Mouse (Mus musculus) intestine, postnatal 0 days (tissue): ENCODE measurements around the gene Atg7. TPM values are rescaled to one million over a fixed set of nuclear protein-coding genes. Genes with fewer than 3 reads are reported as not detected.

Source experiments
- ATAC-seq: fragments of 200-750 bp; cut with Nextera tagmentation; 2 replicates; pipeline ENCODE4 v1.8.0; 2017; ENCODE audit warnings: mild to moderate bottlenecking, moderate TSS enrichment, moderate library complexity
- H3K27ac ChIP-seq: fragments of 300-500 bp; sonication (generic); 2 replicates; pipeline ENCODE4 v1.5.1; 2014; ENCODE audit warnings: mild to moderate bottlenecking, low read depth, low read length, moderate library complexity
- H3K27me3 ChIP-seq: fragments of 300-500 bp; sonication (generic); replicated peaks from 2 replicates; pipeline ENCODE4 v1.6.1; 2014; ENCODE audit warnings: low read length, mixed read lengths; ENCODE audit not compliant: control insufficient read depth, insufficient read depth
- H3K36me3 ChIP-seq: fragments of 300-500 bp; sonication (generic); 2 replicates; pipeline ENCODE4 v1.6.1; 2014; ENCODE audit warnings: mild to moderate bottlenecking, moderate library complexity; ENCODE audit not compliant: control insufficient read depth, insufficient read depth
- H3K4me1 ChIP-seq: fragments of 300-500 bp; sonication (generic); replicated peaks from 2 replicates; pipeline ENCODE4 v1.6.1; 2014; ENCODE audit warnings: antibody characterized with exemption, low read length, mixed read lengths; ENCODE audit not compliant: control insufficient read depth, insufficient read depth
- H3K4me2 ChIP-seq: fragments of 300-500 bp; sonication (generic); replicated peaks from 2 replicates; pipeline ENCODE4 v1.6.1; 2014; ENCODE audit warnings: low read depth, mild to moderate bottlenecking, moderate library complexity
- H3K4me3 ChIP-seq: fragments of 300-500 bp; sonication (generic); 2 replicates; pipeline ENCODE4 v1.5.1; 2014; ENCODE audit warnings: low read depth, low read length
- H3K9ac ChIP-seq: fragments of 300-500 bp; sonication (generic); 2 replicates; pipeline ENCODE4 v1.6.1; 2014; ENCODE audit warnings: mild to moderate bottlenecking, low read depth, low read length
- H3K9me3 ChIP-seq: fragments of 300-500 bp; sonication (generic); 2 replicates; pipeline ENCODE4 v1.6.1; 2016; ENCODE audit warnings: mixed run types; ENCODE audit not compliant: control insufficient read depth
- CTCF ChIP-seq: sonication (generic); IDR thresholded peaks from 2 replicates; pipeline ENCODE4 v1.5.1; 2016; ENCODE audit warnings: low read depth, mild to moderate bottlenecking, control low read depth, antibody characterized with exemption, moderate library complexity
- WGBS: fragments of 180-500 bp; shearing (Covaris S2); extraction: QIAGEN DNeasy Blood & Tissue Kit; methylation state at CpG from one replicate; pipeline ENCODE4 v1.1.7; 2014; 5-methylcytosine and 5-hydroxymethylcytosine counted together
- polyA plus RNA-seq: library from polyadenylated mRNA; unstranded; fragments of >200 nt; fragmentation: Nextera tagmentation; extraction: Ambion mirVana; gene quantifications from 2 replicates; pipeline ENCODE4 v1.2.1, GENCODE M21; 2015

Atg7 gene
- polyA plus RNA-seq, 1 experiment from 2014 or later = 12.4 TPM

DNA sequence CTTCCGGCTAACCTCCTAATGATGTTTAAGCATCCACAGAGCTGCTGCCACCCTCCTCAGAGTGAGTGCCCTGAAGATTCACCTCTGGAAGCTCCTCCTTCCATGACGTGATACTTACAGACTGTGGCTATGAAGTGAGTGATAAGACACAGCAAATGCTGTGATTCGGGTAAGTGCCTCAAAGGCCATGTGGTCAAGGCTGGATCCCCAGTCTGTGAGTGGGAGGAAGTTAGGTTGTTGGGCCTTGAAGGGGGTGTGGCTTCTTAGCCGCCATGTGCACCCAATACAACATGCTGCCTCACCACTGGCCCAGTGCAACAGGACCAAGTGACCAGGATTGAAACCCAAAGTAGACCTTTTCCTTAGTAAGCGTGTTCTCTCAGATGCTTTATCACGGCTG is 261.3 kb downstream of the Atg7 start:
- no peak for TF ChIP-seq CTCF
- Histone ChIP-seq H3K4me1 (peaks cover 3% of the 10 kb centered on the region; the same call in 1 of the 2 replicates), H3K4me3 (no peak overlapping the region), H3K4me2 (no peak overlapping the region), H3K9me3 (no peaks in the 10 kb centered on the region), H3K27ac (no peak overlapping the region), H3K9ac (no peak overlapping the region), H3K36me3 (no peaks in the 10 kb centered on the region; the same call in 1 of the 2 replicates), H3K27me3 (no peaks in the 10 kb centered on the region)
- WGBS = 71% methylated on average over 6 of the region's 6 CpGs
- no peak for ATAC-seq

DNA sequence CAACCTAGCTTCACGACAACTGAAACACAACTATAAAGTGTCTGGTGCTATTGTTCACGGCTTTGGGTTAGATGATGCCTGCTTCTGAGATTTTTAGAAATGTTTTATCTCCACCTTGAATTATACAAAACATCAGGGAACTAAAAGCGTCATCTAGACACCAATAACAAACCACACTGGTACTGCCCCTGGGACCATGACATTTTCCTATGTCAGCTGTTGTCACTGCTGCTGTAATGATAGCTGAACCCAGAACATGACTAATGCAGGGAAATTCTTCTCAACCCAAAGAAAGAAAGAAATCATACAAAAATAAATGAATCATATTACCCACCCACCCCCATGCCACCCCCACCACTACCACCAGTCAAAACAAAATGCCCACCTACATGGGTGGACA is 261.9 kb downstream of the Atg7 start:
- Histone ChIP-seq H3K9me3 (no peaks in the 10 kb centered on the region), H3K36me3 (no peaks in the 10 kb centered on the region; the same call in 1 of the 2 replicates), H3K27ac (no peak overlapping the region), H3K9ac (no peak overlapping the region), H3K4me3 (no peak overlapping the region), H3K4me1 (peaks cover 3% of the 10 kb centered on the region; the same call in 1 of the 2 replicates), H3K4me2 (no peak overlapping the region), H3K27me3 (no peaks in the 10 kb centered on the region)
- WGBS = 93% methylated on average over 3 of the region's 3 CpGs
- no peak for TF ChIP-seq CTCF
- no peak for ATAC-seq

DNA sequence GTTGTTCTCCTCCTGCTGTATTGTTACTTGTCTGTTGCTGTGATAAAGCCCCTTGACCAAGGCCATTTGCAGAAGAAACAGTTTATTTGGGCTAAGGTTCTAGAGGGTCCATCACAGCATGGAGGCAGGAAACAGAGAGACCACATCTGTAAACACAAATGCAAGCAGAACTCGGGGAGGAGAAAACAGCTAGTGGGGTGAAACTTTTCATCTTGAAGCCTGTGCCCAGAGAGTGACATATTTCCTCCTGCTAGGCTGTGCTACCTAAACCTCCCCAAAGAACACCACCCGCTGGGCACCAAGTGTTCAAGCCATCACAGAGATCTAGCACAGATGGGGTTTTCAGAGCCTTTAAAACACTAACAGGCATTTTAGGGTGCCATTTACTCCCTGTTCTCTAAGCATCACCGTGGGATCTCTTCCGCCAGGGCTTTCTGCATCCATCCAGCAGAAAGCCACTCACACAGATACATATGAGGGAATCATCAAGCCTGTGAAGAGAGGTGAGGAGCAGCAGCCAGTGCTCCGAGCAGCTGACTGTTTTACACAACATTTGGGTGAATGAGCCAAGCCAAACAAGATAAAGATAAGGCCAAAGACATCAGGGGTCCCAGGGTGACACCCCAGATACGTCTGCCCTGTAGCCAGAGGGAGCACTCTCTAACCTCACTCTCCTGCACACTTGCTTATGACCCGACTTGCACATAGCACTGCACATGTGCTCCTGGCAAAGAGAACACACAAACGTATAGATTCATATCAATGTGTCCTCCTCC is 262.5 kb downstream of the Atg7 start:
- no peak overlapping the region for H3K27ac ChIP-seq
- no peaks in the 10 kb centered on the region; the same call in 1 of the 2 replicates for H3K36me3 ChIP-seq
- H3K4me1 ChIP-seq = peaks cover 3% of the 10 kb centered on the region; the same call in 1 of the 2 replicates
- H3K4me2 ChIP-seq = no peak overlapping the region
- no peaks in the 10 kb centered on the region for H3K27me3 ChIP-seq
- TF ChIP-seq CTCF = no peak
- WGBS = 70% methylated on average over 8 of the region's 8 CpGs
- H3K9me3 ChIP-seq = no peaks in the 10 kb centered on the region
- no peak overlapping the region for H3K4me3 ChIP-seq
- no peak overlapping the region for H3K9ac ChIP-seq
- ATAC-seq = no peak

DNA sequence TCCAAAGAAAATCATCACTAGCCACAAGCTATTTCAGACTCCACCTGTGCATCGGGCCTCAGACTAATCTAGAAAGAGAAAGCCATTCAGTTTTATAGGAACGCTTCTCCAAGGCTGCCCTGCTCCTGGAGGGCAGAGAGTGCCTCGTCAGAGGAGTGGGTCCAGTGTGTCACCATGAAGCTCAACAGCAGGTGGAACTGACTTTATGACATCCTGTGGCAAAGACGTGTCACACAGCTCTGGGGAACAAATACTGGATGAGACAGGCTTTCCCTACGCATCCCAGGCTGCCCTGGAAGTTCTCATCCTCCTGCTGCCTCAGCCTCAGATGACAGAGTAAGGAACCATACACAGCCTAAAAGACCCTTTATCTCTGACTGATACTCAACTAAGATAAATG is 263.3 kb downstream of the Atg7 start:
- no peak for TF ChIP-seq CTCF
- ATAC-seq = no peak
- Histone ChIP-seq H3K9me3 (no peaks in the 10 kb centered on the region), H3K27me3 (no peaks in the 10 kb centered on the region), H3K4me1 (peaks cover 3% of the 10 kb centered on the region; the same call in 1 of the 2 replicates), H3K4me3 (no peak overlapping the region), H3K36me3 (no peaks in the 10 kb centered on the region; the same call in 1 of the 2 replicates), H3K9ac (no peak overlapping the region), H3K27ac (no peak overlapping the region), H3K4me2 (no peak overlapping the region)
- 43% methylated on average over 5 of the region's 5 CpGs for WGBS

DNA sequence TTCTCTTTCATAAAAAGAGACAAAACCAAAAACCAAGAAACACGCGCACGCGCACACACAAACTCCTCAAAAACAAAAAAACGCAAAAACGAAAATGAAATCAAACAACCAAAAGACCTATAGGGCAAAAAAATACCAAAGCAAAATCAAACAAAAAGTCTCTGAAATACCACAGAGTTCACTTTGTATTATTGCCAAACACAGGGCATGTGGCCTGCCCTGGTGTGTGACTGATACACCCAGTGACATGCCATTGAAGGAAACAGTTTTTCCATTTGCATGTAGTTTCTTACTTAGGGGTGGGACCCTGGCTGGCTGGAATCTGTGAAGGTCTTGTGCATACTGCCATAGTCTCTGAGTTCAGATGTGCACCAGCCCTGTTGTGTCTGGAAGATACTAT is 264.6 kb downstream of the Atg7 start:
- 0 out of 2 replicates have a peak, but pooled peaks cover 1% of the 10 kb centered on the region for H3K4me1 ChIP-seq
- no peak overlapping the region for H3K4me3 ChIP-seq
- no peak overlapping the region for H3K27ac ChIP-seq
- no peak overlapping the region for H3K9ac ChIP-seq
- 97% methylated on average over 6 of the region's 6 CpGs for WGBS
- H3K9me3 ChIP-seq = no peaks in the 10 kb centered on the region
- no peak for ATAC-seq
- no peaks in the 10 kb centered on the region; the same call in 1 of the 2 replicates for H3K36me3 ChIP-seq
- H3K4me2 ChIP-seq = no peak overlapping the region
- no peak for TF ChIP-seq CTCF
- H3K27me3 ChIP-seq = no peaks in the 10 kb centered on the region

DNA sequence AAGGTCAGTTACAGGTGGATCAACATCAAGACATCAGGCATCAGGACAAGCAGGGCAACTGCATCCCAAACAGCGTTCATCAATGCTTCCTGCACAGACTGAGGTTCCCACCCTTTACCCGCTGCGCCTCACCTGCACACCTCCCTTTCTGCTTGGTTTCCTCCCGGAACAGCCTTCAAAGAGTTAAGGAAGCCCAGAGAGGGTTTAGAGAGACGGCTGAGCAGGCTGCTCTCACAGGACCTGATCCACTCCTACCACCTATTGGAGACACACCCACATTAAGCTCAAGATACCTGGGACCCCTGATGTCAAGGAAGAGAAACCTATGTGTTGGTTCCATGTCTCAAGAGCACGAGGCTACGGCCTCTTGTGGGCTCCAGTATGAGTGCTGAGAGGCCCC is 266.9 kb downstream of the Atg7 start:
- WGBS = 89% methylated on average over 7 of the region's 7 CpGs
- Histone ChIP-seq H3K9ac (no peak overlapping the region), H3K27ac (no peak overlapping the region), H3K27me3 (no peaks in the 10 kb centered on the region), H3K4me1 (0 out of 2 replicates have a peak, but pooled peaks cover 5% of the 10 kb centered on the region), H3K4me2 (no peak overlapping the region), H3K9me3 (no peaks in the 10 kb centered on the region), H3K36me3 (no peaks in the 10 kb centered on the region; the same call in 1 of the 2 replicates), H3K4me3 (no peak overlapping the region)
- ATAC-seq = no peak
- no peak for TF ChIP-seq CTCF

Other genes with a start within 250 kb of the Atg7 start
- 0.46 TPM in 2 replicates for gene Hrh1, start 245.2 kb upstream of the Atg7 start, polyA plus RNA-seq